ENCODE assay signal across 23 mouse cellular contexts in the genomic region with DNA sequence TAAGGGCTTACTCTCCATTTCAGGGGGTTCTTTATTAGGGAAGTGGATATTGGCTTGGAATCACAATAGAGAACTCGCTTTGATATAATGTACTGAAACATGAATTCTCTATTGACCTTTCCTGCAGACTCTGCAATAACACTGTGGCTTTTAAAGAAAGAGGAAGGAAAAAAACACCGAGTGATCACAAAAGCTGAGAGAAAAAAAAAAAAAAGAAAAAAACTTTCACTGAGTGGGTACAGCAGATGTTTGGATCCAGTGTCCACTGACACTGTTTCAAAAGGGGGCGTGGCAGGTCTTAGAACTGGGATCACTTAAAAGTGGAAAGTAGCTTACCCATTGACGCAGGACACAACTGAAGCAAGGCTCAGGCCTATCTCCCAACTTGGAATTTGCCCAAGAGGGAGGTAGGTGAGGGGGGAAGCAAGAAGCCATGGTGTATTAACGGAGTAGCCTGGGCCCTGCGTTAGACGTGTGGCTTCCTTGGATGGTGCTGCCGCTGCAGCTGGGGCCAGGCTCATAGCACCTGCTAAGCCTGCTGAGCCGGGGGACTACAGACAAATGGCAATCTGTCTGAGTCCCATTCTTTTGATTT.
DNase-seq lines count a peak whose midpoint lies in the region; ATAC-seq lines count a peak whose summit lies in the region.
"Had no signal": no experiment of that assay in that cellular context is flagged by ENCODE, and none has a peak within 500 bp of the region (broad histone marks: within the 10 kb centered on the region; RNA-seq: fewer than 3 reads in every experiment).

No protein-coding gene starts in this region.

- H3K4me2 ChIP-seq in embryonic facial prominence, embryonic 15.5 days (replicated peaks): no peak overlapping the region
- H3K4me2 ChIP-seq in limb, embryonic 13.5 days (replicated peaks): peak overlapping the region; percentile 22; the same call in 1 of the 2 replicates
- H3K4me2 ChIP-seq in forebrain, embryonic 12.5 days: no peak overlapping the region
- H3K4me2 ChIP-seq: forebrain, embryonic 15.5 days; hindbrain, embryonic 13.5 days; liver, embryonic 11.5 days; midbrain, embryonic 11.5 days had no signal

- intact Hi-C loops in left cerebral cortex, postnatal 4 days (cut with DNase I): no loop called here

- no peaks in the 10 kb centered on the region for H3K36me3 ChIP-seq in embryonic facial prominence, embryonic 15.5 days
- no peaks in the 10 kb centered on the region for H3K36me3 ChIP-seq in limb, embryonic 13.5 days
- no peaks in the 10 kb centered on the region for H3K36me3 ChIP-seq in forebrain, embryonic 12.5 days (replicated peaks)
- H3K36me3 ChIP-seq: forebrain, embryonic 15.5 days; hindbrain, embryonic 13.5 days had no signal

- H3K27ac ChIP-seq in embryonic facial prominence, embryonic 15.5 days (replicated peaks): peak overlapping the region; percentile 66; the same call in 1 of the 2 replicates
- H3K27ac ChIP-seq in limb, embryonic 13.5 days: peak overlapping the region; percentile 48; the same call in 1 of the 2 replicates
- H3K27ac ChIP-seq in forebrain, embryonic 12.5 days: no peak overlapping the region
- H3K27ac ChIP-seq: forebrain, embryonic 15.5 days; heart, adult 2 months; hindbrain, embryonic 13.5 days; layer of hippocampus, adult 2 months; macrophage had no signal

- no peak overlapping the region for H3K9ac ChIP-seq in embryonic facial prominence, embryonic 15.5 days
- no peak overlapping the region for H3K9ac ChIP-seq in limb, embryonic 13.5 days
- no peak overlapping the region for H3K9ac ChIP-seq in forebrain, embryonic 12.5 days
- H3K9ac ChIP-seq: forebrain, embryonic 15.5 days; hindbrain, embryonic 13.5 days; liver, postnatal 0 days had no signal

- ATAC-seq in embryonic facial prominence, embryonic 15.5 days (ENCODE audit: insufficient number of reproducible peaks, low FRiP score, low TSS enrichment, low read depth): no peak
- ATAC-seq in limb, embryonic 13.5 days (ENCODE audit: low FRiP score, low read depth): no peak
- no peak for ATAC-seq in forebrain, embryonic 12.5 days (ENCODE audit: low FRiP score)
- ATAC-seq: forebrain, embryonic 15.5 days; liver, postnatal 0 days; lung, postnatal 0 days had no signal

- no peaks in the 10 kb centered on the region for H3K27me3 ChIP-seq in embryonic facial prominence, embryonic 15.5 days
- H3K27me3 ChIP-seq in limb, embryonic 13.5 days: no peaks in the 10 kb centered on the region
- no peaks in the 10 kb centered on the region for H3K27me3 ChIP-seq in forebrain, embryonic 12.5 days
- H3K27me3 ChIP-seq: forebrain, embryonic 15.5 days; hindbrain, embryonic 13.5 days had no signal

- H3K4me3 ChIP-seq in embryonic facial prominence, embryonic 15.5 days (replicated peaks): no peak overlapping the region
- H3K4me3 ChIP-seq in limb, embryonic 13.5 days: no peak overlapping the region
- H3K4me3 ChIP-seq in forebrain, embryonic 12.5 days (replicated peaks): no peak overlapping the region
- H3K4me3 ChIP-seq: forebrain, embryonic 15.5 days; heart, adult 2 months; hindbrain, embryonic 13.5 days; layer of hippocampus, adult 2 months had no signal

- peak; percentile 3 for DNase-seq in left cerebral cortex, postnatal 4 days
- no peak for DNase-seq in left cerebral cortex, adult 8-10 months (ENCODE audit: low spot score in 2 of 2)
- DNase-seq in ovary, adult 18-20 months (ENCODE audit: low spot score): no peak
- DNase-seq in kidney, postnatal 25 days: no peak
- DNase-seq: adrenal gland, adult 2 months; cerebellum, adult 2 months; gastrocnemius, postnatal 10 days; heart, adult 2 months; kidney, adult 8-10 months; kidney, postnatal 10 days; layer of hippocampus, postnatal 36 days; liver, postnatal 0 days; thymus, adult 2 months had no signal

- no peaks in the 10 kb centered on the region for H3K9me3 ChIP-seq in embryonic facial prominence, embryonic 15.5 days (replicated peaks)
- H3K9me3 ChIP-seq in limb, embryonic 13.5 days: no peaks in the 10 kb centered on the region
- H3K9me3 ChIP-seq in forebrain, embryonic 12.5 days: no peaks in the 10 kb centered on the region
- H3K9me3 ChIP-seq: forebrain, embryonic 15.5 days; hindbrain, embryonic 13.5 days had no signal

- WGBS in embryonic facial prominence, embryonic 15.5 days: 61% methylated on average over 9 of the region's 9 CpGs
- WGBS in limb, embryonic 13.5 days: 57% methylated on average over 9 of the region's 9 CpGs
- 79% methylated on average over 9 of the region's 9 CpGs for WGBS in forebrain, embryonic 12.5 days

- H3K4me1 ChIP-seq in embryonic facial prominence, embryonic 15.5 days: peaks cover 16% of the 10 kb centered on the region; the same call in 1 of the 2 replicates
- H3K4me1 ChIP-seq in limb, embryonic 13.5 days: peaks cover 27% of the 10 kb centered on the region
- peaks cover 8% of the 10 kb centered on the region; the same call in 1 of the 2 replicates for H3K4me1 ChIP-seq in forebrain, embryonic 12.5 days
- H3K4me1 ChIP-seq: forebrain, embryonic 15.5 days had no signal
